Mouse (Mus musculus) forebrain, embryonic 13.5 days (tissue): Measurements from ENCODE around the gene Uhrf1. TPM values are rescaled to one million over a fixed set of nuclear protein-coding genes. Genes with fewer than 3 reads are reported as not detected.

ENCODE experiments used
- ATAC-seq: fragments of 200-750 bp; cut with Nextera tagmentation; 2 replicates; pipeline ENCODE4 v1.8.0; 2017
- H3K27ac ChIP-seq: fragments of 300-500 bp; sonication (generic); 2 replicates; pipeline ENCODE4 v1.5.1; 2015; ENCODE audit warnings: inconsistent platforms, mild to moderate bottlenecking, moderate library complexity
- H3K27me3 ChIP-seq: fragments of 300-500 bp; sonication (generic); 2 replicates; pipeline ENCODE4 v1.6.1; 2015; ENCODE audit warnings: mild to moderate bottlenecking, inconsistent platforms
- H3K36me3 ChIP-seq: fragments of 300-500 bp; sonication (generic); 2 replicates; pipeline ENCODE4 v1.6.1; 2015; ENCODE audit warnings: mild to moderate bottlenecking, inconsistent platforms; ENCODE audit not compliant: poor library complexity, severe bottlenecking
- H3K4me1 ChIP-seq: fragments of 300-500 bp; sonication (generic); 2 replicates; pipeline ENCODE4 v1.6.1; 2015; ENCODE audit warnings: inconsistent platforms
- H3K4me2 ChIP-seq: fragments of 300-500 bp; sonication (generic); 2 replicates; pipeline ENCODE4 v1.6.1; 2015; ENCODE audit warnings: inconsistent platforms, mild to moderate bottlenecking, moderate library complexity
- H3K4me3 ChIP-seq: fragments of 300-500 bp; sonication (generic); 2 replicates; pipeline ENCODE4 v1.5.1; 2015; ENCODE audit warnings: mild to moderate bottlenecking, inconsistent platforms
- H3K9ac ChIP-seq: fragments of 300-500 bp; sonication (generic); 2 replicates; pipeline ENCODE4 v1.6.1; 2015; ENCODE audit warnings: mild to moderate bottlenecking, inconsistent platforms
- H3K9me3 ChIP-seq: fragments of 300-500 bp; sonication (generic); replicated peaks from 2 replicates; pipeline ENCODE4 v1.6.1; 2016; ENCODE audit warnings: inconsistent platforms
- WGBS: fragments of 180-500 bp; shearing (Covaris S2); methylation state at CpG from one replicate; pipeline ENCODE4 v1.1.7; 2015; 5-methylcytosine and 5-hydroxymethylcytosine counted together
- polyA plus RNA-seq: library from polyadenylated mRNA; unstranded; fragments of >200 nt; fragmentation: Nextera tagmentation; extraction: Ambion mirVana; gene quantifications from 2 replicates; pipeline ENCODE4 v1.2.1, GENCODE M21; 2015

Uhrf1 gene
- polyA plus RNA-seq, 1 experiment from 2014 or later = 119 TPM

GRCm38 (mm10) chr17:56276643-56277566 lies 26.2 kb upstream of the Uhrf1 start, which contains the start of gene Ticam1:
Gene Ticam1 (minus strand): TSS chr17:56276786.
- Histone ChIP-seq H3K27me3 (no peaks in the 10 kb centered on the region), H3K9me3 (no peaks in the 10 kb centered on the region), H3K9ac (peak within 1 kb of the TSS; percentile 66), H3K36me3 (0 out of 2 replicates have a peak, but pooled peaks cover 5% of the 10 kb centered on the region), H3K4me1 (peaks cover 14% of the 10 kb centered on the region), H3K4me3 (peak within 1 kb of the TSS; percentile 46), H3K27ac (peak within 1 kb of the TSS; percentile 32), H3K4me2 (peak within 1 kb of the TSS; percentile 63)
- WGBS = 8% methylated on average over 17 of the region's 21 CpGs
- peak; percentile 80 for ATAC-seq

DNA sequence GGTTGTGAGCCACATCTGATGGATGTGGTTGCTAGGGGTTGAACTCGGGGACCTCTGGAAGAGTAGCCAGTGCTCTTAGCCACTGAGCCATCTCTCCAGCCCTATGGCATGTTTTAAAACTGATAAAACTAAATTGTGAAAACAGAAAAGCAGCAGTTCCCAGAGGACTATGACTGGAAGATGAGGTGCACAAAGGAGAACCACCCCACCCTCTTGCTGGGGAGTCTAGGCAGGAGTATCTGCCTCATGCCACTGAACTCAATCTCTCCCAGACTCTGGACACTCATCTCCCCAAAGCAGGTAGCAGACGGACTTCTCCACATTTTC lies 25.6 kb upstream of the Uhrf1 start:
- no peaks in the 10 kb centered on the region for H3K27me3 ChIP-seq
- H3K36me3 ChIP-seq = 0 out of 2 replicates have a peak, but pooled peaks cover 5% of the 10 kb centered on the region
- ATAC-seq = no peak
- H3K9me3 ChIP-seq = no peaks in the 10 kb centered on the region
- H3K4me2 ChIP-seq = peak overlapping the region; percentile 63; the same call in 1 of the 2 replicates
- 50% methylated on average over 2 of the region's 2 CpGs for WGBS
- no peak overlapping the region for H3K4me3 ChIP-seq
- peaks cover 14% of the 10 kb centered on the region for H3K4me1 ChIP-seq
- no peak overlapping the region for H3K9ac ChIP-seq
- H3K27ac ChIP-seq = no peak overlapping the region

GRCm38 (mm10) chr17:56278340-56278739 lies 24.8 kb upstream of the Uhrf1 start:
- H3K9me3 ChIP-seq = no peaks in the 10 kb centered on the region
- H3K27ac ChIP-seq = no peak overlapping the region
- H3K9ac ChIP-seq = no peak overlapping the region
- no peak for ATAC-seq
- peaks cover 14% of the 10 kb centered on the region for H3K4me1 ChIP-seq
- H3K27me3 ChIP-seq = no peaks in the 10 kb centered on the region
- 0 out of 2 replicates have a peak, but pooled peaks cover 5% of the 10 kb centered on the region for H3K36me3 ChIP-seq
- no peak overlapping the region for H3K4me2 ChIP-seq
- H3K4me3 ChIP-seq = no peak overlapping the region
- 97% methylated on average over 5 of the region's 5 CpGs for WGBS

DNA sequence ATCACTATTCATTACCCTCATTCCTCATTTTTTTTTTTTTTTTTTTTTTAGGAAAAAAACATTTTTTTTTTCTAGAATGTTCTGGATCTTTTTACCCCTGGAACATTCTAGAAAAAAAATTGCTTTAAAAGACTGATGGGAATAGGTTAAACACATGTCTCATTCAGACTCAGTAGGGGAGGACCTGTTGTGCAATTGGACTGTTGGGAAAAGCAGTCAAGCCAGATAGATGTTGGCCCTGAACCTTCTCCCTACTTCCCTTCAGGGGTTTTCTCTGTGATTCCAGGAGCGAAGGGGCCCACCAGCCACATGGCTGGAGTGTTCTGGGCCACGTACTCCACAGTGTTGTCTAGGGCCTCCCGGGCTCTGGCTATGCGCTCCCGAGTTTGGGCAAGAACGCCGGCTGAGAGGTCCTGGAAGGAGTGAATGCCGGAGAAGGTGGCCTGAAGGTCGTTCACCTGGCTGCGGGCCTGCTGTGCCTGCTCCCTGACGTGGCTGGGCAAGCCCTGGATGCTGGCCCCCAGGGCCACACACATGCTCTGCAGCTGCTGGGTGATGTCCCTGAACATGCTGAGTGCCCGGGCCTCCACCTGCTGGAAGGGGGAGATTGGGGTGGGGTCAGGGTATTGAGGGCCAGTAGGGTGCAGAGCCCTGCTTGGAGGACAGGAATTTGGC lies 23.5 kb upstream of the Uhrf1 start:
- 90% methylated on average over 12 of the region's 12 CpGs for WGBS
- no peaks in the 10 kb centered on the region for H3K27me3 ChIP-seq
- H3K9ac ChIP-seq = no peak overlapping the region
- no peak overlapping the region for H3K27ac ChIP-seq
- no peak overlapping the region for H3K4me2 ChIP-seq
- no peaks in the 10 kb centered on the region for H3K9me3 ChIP-seq
- 0 out of 2 replicates have a peak, but pooled peaks cover 5% of the 10 kb centered on the region for H3K36me3 ChIP-seq
- ATAC-seq = no peak
- H3K4me3 ChIP-seq = no peak overlapping the region
- H3K4me1 ChIP-seq = peaks cover 14% of the 10 kb centered on the region

DNA sequence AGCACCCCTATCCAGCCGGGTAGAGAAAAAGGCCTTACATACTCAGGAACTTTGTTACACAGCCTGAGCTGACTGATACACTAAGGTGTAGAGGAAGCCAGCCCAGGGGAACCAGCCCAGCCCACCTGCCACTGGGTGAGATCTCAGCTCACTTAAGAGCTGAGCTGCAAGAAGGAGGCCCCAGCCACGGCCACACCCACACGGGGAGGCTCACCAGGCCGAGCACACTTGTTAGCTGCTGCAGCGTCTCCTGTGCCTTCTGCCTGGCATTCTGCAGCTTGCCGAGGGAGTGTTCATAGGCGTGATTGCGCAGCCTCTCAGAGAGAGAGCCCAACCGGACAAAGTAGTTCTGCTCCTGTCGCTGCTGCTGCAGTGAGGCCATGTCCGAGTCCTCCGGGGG lies 21.9 kb upstream of the Uhrf1 start:
- Histone ChIP-seq H3K4me1 (peaks cover 11% of the 10 kb centered on the region), H3K27me3 (no peaks in the 10 kb centered on the region), H3K4me2 (no peak overlapping the region), H3K9me3 (no peaks in the 10 kb centered on the region), H3K27ac (no peak overlapping the region), H3K4me3 (no peak overlapping the region), H3K9ac (no peak overlapping the region), H3K36me3 (0 out of 2 replicates have a peak, but pooled peaks cover 5% of the 10 kb centered on the region)
- WGBS = 90% methylated on average over 12 of the region's 12 CpGs
- ATAC-seq = no peak

DNA sequence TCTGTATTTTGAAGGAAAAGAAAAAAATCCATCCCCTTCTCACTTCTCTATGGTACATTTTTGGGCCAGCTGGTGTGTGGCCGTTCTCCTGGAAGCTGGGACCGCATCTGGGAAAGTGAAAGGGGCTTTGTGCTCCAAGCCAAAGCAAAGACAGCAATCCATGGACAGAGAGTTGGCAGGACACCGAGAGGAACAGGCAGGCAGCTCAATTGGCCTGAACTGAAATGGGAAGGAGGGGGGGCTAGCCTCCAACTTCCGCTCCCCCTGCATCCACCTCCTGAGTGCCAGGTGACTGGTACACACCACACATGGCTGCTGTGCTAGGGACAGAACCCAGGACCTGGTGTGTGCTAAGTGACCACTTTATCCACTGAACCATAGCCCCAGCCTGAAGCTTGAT lies 20.3 kb upstream of the Uhrf1 start:
- H3K4me2 ChIP-seq = no peak overlapping the region
- 83% methylated on average over 4 of the region's 4 CpGs for WGBS
- no peak for ATAC-seq

DNA sequence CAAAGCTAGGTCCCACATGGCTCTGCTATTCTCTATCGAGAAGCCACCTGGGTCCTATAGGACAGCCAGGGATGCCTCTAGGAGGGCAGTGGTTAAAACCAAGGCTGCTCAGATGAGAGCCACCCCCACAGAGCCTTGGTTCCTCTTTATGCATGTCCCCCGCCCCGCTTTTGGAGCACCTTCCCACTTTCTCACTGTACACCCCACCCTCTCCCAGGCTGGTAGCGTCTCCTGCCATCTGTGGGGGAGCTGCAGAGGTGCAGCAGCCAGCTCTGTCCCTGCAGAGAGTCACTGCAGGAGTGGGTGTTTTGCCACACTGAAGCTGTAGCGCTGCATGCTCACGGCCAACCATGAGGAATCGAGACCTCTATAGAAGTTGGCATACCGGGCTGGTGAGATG lies 19.8 kb upstream of the Uhrf1 start:
- Histone ChIP-seq H3K9ac (no peak overlapping the region), H3K9me3 (no peaks in the 10 kb centered on the region), H3K4me1 (peaks cover 8% of the 10 kb centered on the region), H3K27me3 (no peaks in the 10 kb centered on the region), H3K36me3 (0 out of 2 replicates have a peak, but pooled peaks cover 5% of the 10 kb centered on the region), H3K4me3 (no peak overlapping the region), H3K4me2 (no peak overlapping the region), H3K27ac (no peak overlapping the region)
- WGBS = 92% methylated on average over 8 of the region's 8 CpGs
- ATAC-seq = no peak

More for the DNA sequence above, 20.3 kb upstream of the Uhrf1 start:
- Histone ChIP-seq H3K4me3 (no peak overlapping the region), H3K9ac (no peak overlapping the region), H3K36me3 (0 out of 2 replicates have a peak, but pooled peaks cover 5% of the 10 kb centered on the region), H3K27me3 (no peaks in the 10 kb centered on the region), H3K27ac (no peak overlapping the region), H3K9me3 (no peaks in the 10 kb centered on the region), H3K4me1 (peaks cover 3% of the 10 kb centered on the region)

GRCm38 (mm10) chr17:56285995-56286394 lies 17.1 kb upstream of the Uhrf1 start:
- ATAC-seq = no peak
- Histone ChIP-seq H3K9me3 (no peaks in the 10 kb centered on the region), H3K9ac (no peak overlapping the region), H3K36me3 (0 out of 2 replicates have a peak, but pooled peaks cover 5% of the 10 kb centered on the region), H3K27ac (no peak overlapping the region), H3K27me3 (no peaks in the 10 kb centered on the region), H3K4me3 (no peak overlapping the region), H3K4me2 (no peak overlapping the region), H3K4me1 (peaks cover 33% of the 10 kb centered on the region)
- 95% methylated on average over 11 of the region's 11 CpGs for WGBS

DNA sequence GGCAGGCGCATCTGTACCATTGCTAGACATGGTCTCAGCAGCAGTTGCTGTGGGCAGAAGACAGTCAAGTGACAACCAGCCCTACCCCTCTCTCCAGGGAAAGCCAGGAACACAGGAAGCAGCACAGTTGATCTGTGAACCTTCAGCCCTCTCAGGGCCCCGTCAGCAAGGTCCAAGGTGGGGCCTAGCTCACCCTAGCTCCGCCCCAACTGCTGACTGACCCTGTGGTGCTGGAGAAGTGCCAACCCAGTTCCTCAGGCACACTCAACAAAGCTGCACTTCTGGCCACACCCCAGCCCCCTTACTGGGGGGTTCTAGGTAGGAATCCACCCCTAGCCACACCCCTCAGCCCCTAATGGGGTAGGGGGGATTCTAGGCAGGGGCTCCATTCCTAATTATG lies 15.3 kb upstream of the Uhrf1 start:
- Histone ChIP-seq H3K27ac (no peak overlapping the region), H3K4me2 (no peak overlapping the region), H3K4me1 (peaks cover 37% of the 10 kb centered on the region), H3K9ac (no peak overlapping the region), H3K27me3 (no peaks in the 10 kb centered on the region), H3K4me3 (no peak overlapping the region), H3K9me3 (no peaks in the 10 kb centered on the region), H3K36me3 (no peaks in the 10 kb centered on the region)
- 54% methylated on average over 3 of the region's 3 CpGs for WGBS
- no peak for ATAC-seq

DNA sequence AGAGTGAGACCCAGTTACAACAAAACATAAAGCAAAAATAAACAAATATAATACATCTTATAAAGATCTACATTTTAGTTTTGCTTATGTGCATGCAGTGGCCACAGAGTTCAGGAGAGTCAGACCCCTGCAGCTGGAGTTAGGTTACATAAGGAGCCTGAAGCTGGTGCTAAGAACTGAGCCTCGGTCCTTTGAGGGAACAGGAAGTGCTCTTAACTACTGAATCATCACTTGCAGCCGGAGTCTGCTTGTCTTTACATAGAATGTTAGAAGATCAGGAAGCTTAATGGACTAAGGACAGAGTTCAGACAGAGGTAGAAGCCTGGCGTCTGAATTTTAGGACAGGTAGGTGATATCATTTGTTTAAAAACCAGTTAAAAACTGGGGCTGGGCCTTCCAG lies 14.3 kb upstream of the Uhrf1 start:
- peak overlapping the region; percentile 59 for H3K4me2 ChIP-seq
- H3K27ac ChIP-seq = peak overlapping the region; percentile 57; the same call in 1 of the 2 replicates
- no peak overlapping the region for H3K4me3 ChIP-seq
- 44% methylated on average over 3 of the region's 3 CpGs for WGBS
- H3K4me1 ChIP-seq = peaks cover 37% of the 10 kb centered on the region
- H3K27me3 ChIP-seq = no peaks in the 10 kb centered on the region
- H3K9me3 ChIP-seq = no peaks in the 10 kb centered on the region
- H3K9ac ChIP-seq = peak overlapping the region; percentile 35; the same call in 1 of the 2 replicates
- H3K36me3 ChIP-seq = no peaks in the 10 kb centered on the region
- ATAC-seq = no peak

GRCm38 (mm10) chr17:56289371-56290331 lies 13.5 kb upstream of the Uhrf1 start:
- 3% methylated on average over 23 of the region's 23 CpGs for WGBS
- H3K4me1 ChIP-seq = peaks cover 37% of the 10 kb centered on the region
- peak overlapping the region; percentile 37 for H3K4me3 ChIP-seq
- H3K9ac ChIP-seq = peak overlapping the region; percentile 46
- H3K27me3 ChIP-seq = no peaks in the 10 kb centered on the region
- no peaks in the 10 kb centered on the region for H3K36me3 ChIP-seq
- no peaks in the 10 kb centered on the region for H3K9me3 ChIP-seq
- peak overlapping the region; percentile 59 for H3K4me2 ChIP-seq
- peak overlapping the region; percentile 57 for H3K27ac ChIP-seq
- peak; percentile 14; the same call in 1 of the 2 replicates for ATAC-seq
